Mouse (Mus musculus) left cerebral cortex, adult 18-20 months (tissue): Measurements from ENCODE around the gene Zfp444. TPM values are rescaled to one million over a fixed set of nuclear protein-coding genes. Genes with fewer than 3 reads are reported as not detected.

Experiments
- DNase-seq, 2 experiments: peaks; one replicate each; pipeline ENCODE4 v3.0.0; 2021 to 2022; ENCODE audit warnings: low spot score in 2 of 2, mixed read lengths in 1 of 2
- long read RNA-seq, 2 experiments: library from polyadenylated mRNA; stranded (forward); transcript quantifications; one replicate each; pipeline ENCODE4 v2.0.0; 2021
- total RNA-seq, 2 experiments: library from RNA; stranded (reverse); gene quantifications; 2 replicates each; pipeline ENCODE4 v1.2.3; 2021

Zfp444 gene
- 10 to 100 TPM; 52.1 to 54.8 TPM for total RNA-seq
- long read RNA-seq, experiment 1, transcript Zfp444-201 (4 exons, 2,467 nt) = major isoform, 36 of 75 reads
- long read RNA-seq, experiment 1, transcript Zfp444-203 (5 exons, 1,648 nt) = minor isoform, 20 of 75 reads
- long read RNA-seq, experiment 1, partial matches to known transcripts = 5 of 75 reads
- long read RNA-seq, experiment 1, other reads (novel, unspliced or antisense) = 14 of 75 reads
- long read RNA-seq, experiment 2, transcript Zfp444-203 (5 exons, 1,648 nt) = minor isoform, 7 of 36 reads
- long read RNA-seq, experiment 2, transcript Zfp444-201 (4 exons, 2,467 nt) = major isoform, 18 of 36 reads
- long read RNA-seq, experiment 2, partial matches to known transcripts = 3 of 36 reads
- long read RNA-seq, experiment 2, other reads (novel, unspliced or antisense) = 8 of 36 reads

- peak; percentile 99 to 100 for DNase-seq
Measured at GRCm38 (mm10) chr7:6172006-6172649, at the start of gene Zfp444. TSS of gene Zfp444 (plus strand) at chr7:6172226.

- DNase-seq = peak; percentile 88 to 90
Measured at GRCm38 (mm10) chr7:6126690-6127448, 45.2 kb upstream of the Zfp444 start.

GRCm38 (mm10) chr7:6130346-6130745 lies 41.7 kb upstream of the Zfp444 start:
- no peak for DNase-seq

- DNase-seq = no peak
Measured at GRCm38 (mm10) chr7:6132646-6133045, 39.4 kb upstream of the Zfp444 start.

GRCm38 (mm10) chr7:6136497-6136896 lies 35.5 kb upstream of the Zfp444 start:
- DNase-seq = no peak

- DNase-seq = no peak
Measured at GRCm38 (mm10) chr7:6139295-6139694, 32.7 kb upstream of the Zfp444 start.

- DNase-seq = no peak
Measured at GRCm38 (mm10) chr7:6143991-6144531, 28.0 kb upstream of the Zfp444 start.

GRCm38 (mm10) chr7:6145423-6146188 lies 26.4 kb upstream of the Zfp444 start:
- no peak for DNase-seq

GRCm38 (mm10) chr7:6146194-6146981 lies 25.6 kb upstream of the Zfp444 start:
- DNase-seq = no peak

- no peak for DNase-seq
Measured at GRCm38 (mm10) chr7:6146982-6147325, 25.1 kb upstream of the Zfp444 start.

- DNase-seq = no peak
Measured at GRCm38 (mm10) chr7:6147688-6148087, 24.3 kb upstream of the Zfp444 start.

GRCm38 (mm10) chr7:6151266-6151665 lies 20.8 kb upstream of the Zfp444 start:
- no peak for DNase-seq

GRCm38 (mm10) chr7:6152036-6152435 lies 20.0 kb upstream of the Zfp444 start:
- no peak for DNase-seq

GRCm38 (mm10) chr7:6153131-6153530 lies 18.9 kb upstream of the Zfp444 start:
- DNase-seq = no peak

GRCm38 (mm10) chr7:6154164-6154563 lies 17.9 kb upstream of the Zfp444 start:
- DNase-seq = no peak

- DNase-seq = peak; percentile 78 to 84
Measured at GRCm38 (mm10) chr7:6155031-6155872, 16.8 kb upstream of the Zfp444 start.

- peak; percentile 90 to 96 for DNase-seq
Measured at GRCm38 (mm10) chr7:6155901-6156411, 16.1 kb upstream of the Zfp444 start, which contains the start of gene Zfp787. TSS of gene Zfp787 (minus strand) at chr7:6155997.

- no peak for DNase-seq
Measured at GRCm38 (mm10) chr7:6156901-6157472, 15.0 kb upstream of the Zfp444 start.
